ENCODE assay signal across 11 mouse cellular contexts in the genomic region with DNA sequence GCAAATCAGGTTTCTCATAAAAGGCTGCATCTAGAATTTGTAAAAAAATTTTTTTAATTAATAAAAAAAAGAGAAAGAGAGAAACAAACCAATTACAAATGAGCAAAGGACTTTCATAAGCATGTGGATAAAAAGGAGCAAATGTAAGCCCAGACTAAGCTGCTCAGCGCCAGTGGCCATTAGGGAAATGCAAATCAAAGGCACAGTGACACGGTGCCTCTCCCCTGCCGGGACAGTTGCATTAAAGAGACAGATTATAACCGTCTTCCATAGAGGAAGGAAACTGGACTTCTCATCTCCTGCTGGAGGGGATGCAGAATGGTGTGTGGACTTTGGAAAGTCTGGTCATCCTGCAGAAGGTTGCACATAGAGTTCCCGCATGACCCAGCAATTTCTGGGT.
"Had no signal": no experiment of that assay in that cellular context is flagged by ENCODE, and none has a peak within 500 bp of the region (broad histone marks: within the 10 kb centered on the region; RNA-seq: fewer than 3 reads in every experiment).

No protein-coding gene starts in this region.

- DNase-seq: liver, embryonic 13.5 days had no signal

- H3K36me3 ChIP-seq: liver, embryonic 13.5 days; liver, embryonic 15.5 days; lung, embryonic 15.5 days; midbrain, embryonic 15.5 days; neural tube, embryonic 13.5 days; neural tube, embryonic 15.5 days had no signal

- H3K27ac ChIP-seq: liver, embryonic 13.5 days; liver, embryonic 15.5 days; lung, embryonic 15.5 days; midbrain, embryonic 15.5 days; neural tube, embryonic 13.5 days; neural tube, embryonic 15.5 days had no signal

- H3K9me3 ChIP-seq: liver, embryonic 13.5 days; liver, embryonic 15.5 days; lung, embryonic 15.5 days; midbrain, embryonic 15.5 days; neural tube, embryonic 13.5 days; neural tube, embryonic 15.5 days had no signal

- ATAC-seq: liver, postnatal 0 days; lung, postnatal 0 days; midbrain, embryonic 15.5 days had no signal

- H3K9ac ChIP-seq: liver, embryonic 13.5 days; liver, embryonic 15.5 days; liver, postnatal 0 days; lung, embryonic 15.5 days; midbrain, embryonic 15.5 days; neural tube, embryonic 13.5 days; neural tube, embryonic 15.5 days had no signal

- H3K27me3 ChIP-seq: liver, embryonic 13.5 days; liver, embryonic 15.5 days; lung, embryonic 15.5 days; neural tube, embryonic 13.5 days; neural tube, embryonic 15.5 days had no signal

- H3K4me2 ChIP-seq: liver, embryonic 11.5 days; liver, embryonic 13.5 days; liver, embryonic 15.5 days; lung, embryonic 15.5 days; midbrain, embryonic 11.5 days; midbrain, embryonic 15.5 days; neural tube, embryonic 13.5 days; neural tube, embryonic 15.5 days had no signal

- H3K4me1 ChIP-seq: liver, embryonic 13.5 days; liver, embryonic 15.5 days; lung, embryonic 15.5 days; neural tube, embryonic 15.5 days had no signal

- H3K4me3 ChIP-seq: liver, embryonic 13.5 days; liver, embryonic 15.5 days; lung, embryonic 15.5 days; midbrain, embryonic 15.5 days; myocyte; neural tube, embryonic 13.5 days; neural tube, embryonic 15.5 days had no signal
